Mouse (Mus musculus) liver, embryonic 12.5 days (tissue): Measurements from ENCODE around the gene Zcchc24. TPM values are rescaled to one million over a fixed set of nuclear protein-coding genes. Genes with fewer than 3 reads are reported as not detected.
A peak's percentile ranks its signal among the peaks of the same experiment; 100 is the strongest.

Experiments
- ATAC-seq: fragments of 200-750 bp; cut with Nextera tagmentation; 2 replicates; pipeline ENCODE4 v1.8.0; 2017; ENCODE audit warnings: moderate number of reproducible peaks, mild to moderate bottlenecking, moderate library complexity
- H3K27ac ChIP-seq: fragments of 300-500 bp; sonication (generic); 2 replicates; pipeline ENCODE4 v1.5.1; 2016; ENCODE audit warnings: mild to moderate bottlenecking
- H3K27me3 ChIP-seq: fragments of 300-500 bp; sonication (generic); replicated peaks from 2 replicates; pipeline ENCODE4 v1.6.1; 2016; ENCODE audit warnings: mild to moderate bottlenecking, moderate library complexity
- H3K36me3 ChIP-seq: fragments of 300-500 bp; sonication (generic); 2 replicates; pipeline ENCODE4 v1.6.1; 2016; ENCODE audit warnings: mild to moderate bottlenecking, moderate library complexity
- H3K4me1 ChIP-seq: fragments of 300-500 bp; sonication (generic); 2 replicates; pipeline ENCODE4 v1.6.1; 2016
- H3K4me2 ChIP-seq: fragments of 300-500 bp; sonication (generic); 2 replicates; pipeline ENCODE4 v1.6.1; 2016; ENCODE audit warnings: mild to moderate bottlenecking, moderate library complexity
- H3K4me3 ChIP-seq: fragments of 300-500 bp; sonication (generic); 2 replicates; pipeline ENCODE4 v1.5.1; 2016; ENCODE audit warnings: mild to moderate bottlenecking, moderate library complexity
- H3K9ac ChIP-seq: fragments of 300-500 bp; sonication (generic); 2 replicates; pipeline ENCODE4 v1.6.1; 2016; ENCODE audit warnings: mild to moderate bottlenecking, moderate library complexity
- H3K9me3 ChIP-seq: fragments of 300-500 bp; sonication (generic); replicated peaks from 2 replicates; pipeline ENCODE4 v1.6.1; 2016; ENCODE audit warnings: mild to moderate bottlenecking, moderate library complexity
- WGBS: fragments of 180-500 bp; shearing (Covaris S2); methylation state at CpG from one replicate; pipeline ENCODE4 v1.1.7; 2016; ENCODE audit not compliant: insufficient replicate concordance; 5-methylcytosine and 5-hydroxymethylcytosine counted together
- polyA plus RNA-seq: library from polyadenylated mRNA; unstranded; fragments of >200 nt; fragmentation: Nextera tagmentation; extraction: Ambion mirVana; gene quantifications from 2 replicates; pipeline ENCODE4 v1.2.1, GENCODE M21; 2016

Zcchc24 gene
- polyA plus RNA-seq, 1 experiment from 2014 or later: 6.9 TPM

DNA sequence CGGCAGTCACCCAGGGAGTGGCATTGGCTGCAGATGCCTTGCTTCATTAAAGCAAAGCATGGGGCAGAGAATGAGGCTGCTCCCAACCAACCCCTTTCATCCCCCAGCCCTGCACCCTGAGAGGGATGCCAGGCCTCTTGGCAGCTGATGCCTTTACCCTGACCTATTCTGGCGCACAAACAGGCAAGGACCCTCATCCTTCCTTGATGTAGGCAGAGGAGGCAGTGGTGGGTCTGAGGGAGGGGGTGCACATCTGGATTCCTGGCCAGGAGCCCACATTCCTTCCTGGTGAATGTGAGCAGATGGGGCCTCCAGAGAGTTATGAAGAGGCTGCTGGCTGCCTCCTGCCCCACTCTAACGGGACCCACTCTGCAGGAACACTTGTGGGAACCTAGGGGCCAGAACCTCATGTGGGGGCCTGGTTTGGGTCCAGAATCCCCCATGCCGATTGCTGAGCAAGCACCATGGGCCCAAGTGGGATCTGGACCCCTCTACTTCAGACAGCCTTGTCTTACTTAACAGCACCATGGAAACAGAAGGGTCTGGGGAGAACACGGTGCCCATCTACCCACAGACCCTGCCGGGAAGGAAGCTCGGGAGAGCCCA lies 12.4 kb downstream of the Zcchc24 start:
- 0 out of 2 replicates have a peak, but pooled peaks cover 15% of the 10 kb centered on the region for H3K36me3 ChIP-seq
- no peaks in the 10 kb centered on the region for H3K9me3 ChIP-seq
- no peaks in the 10 kb centered on the region for H3K27me3 ChIP-seq
- no peak overlapping the region for H3K4me3 ChIP-seq
- no peak overlapping the region for H3K9ac ChIP-seq
- ATAC-seq: no peak
- H3K4me1 ChIP-seq: peaks cover 16% of the 10 kb centered on the region
- H3K4me2 ChIP-seq: no peak overlapping the region
- H3K27ac ChIP-seq: no peak overlapping the region
- WGBS: 69% methylated on average over 7 of the region's 7 CpGs

DNA sequence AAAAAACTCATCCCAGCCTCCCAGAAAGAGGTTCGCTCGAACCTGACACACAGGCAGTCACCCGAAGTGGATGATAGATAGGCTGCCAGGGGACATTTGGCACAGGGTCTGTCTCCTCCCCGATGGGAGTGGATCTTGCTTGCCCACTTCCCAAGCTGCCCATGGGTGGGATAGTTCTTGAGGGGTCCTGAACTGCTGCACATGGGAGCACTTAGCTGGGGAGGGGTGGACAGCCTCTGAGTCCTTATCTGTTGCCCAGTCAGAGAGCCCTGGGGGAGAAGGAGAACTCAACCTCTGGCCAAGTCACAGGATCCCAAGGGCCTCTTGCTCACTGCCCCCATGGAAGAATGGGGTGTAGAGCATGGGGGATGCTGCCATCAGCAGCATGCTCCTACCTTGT lies 13.3 kb downstream of the Zcchc24 start:
- Histone ChIP-seq H3K9me3 (no peaks in the 10 kb centered on the region), H3K9ac (no peak overlapping the region), H3K36me3 (0 out of 2 replicates have a peak, but pooled peaks cover 15% of the 10 kb centered on the region), H3K4me1 (peaks cover 15% of the 10 kb centered on the region), H3K4me3 (no peak overlapping the region), H3K27ac (no peak overlapping the region), H3K27me3 (no peaks in the 10 kb centered on the region), H3K4me2 (no peak overlapping the region)
- no peak for ATAC-seq
- 64% methylated on average over 4 of the region's 4 CpGs for WGBS

DNA sequence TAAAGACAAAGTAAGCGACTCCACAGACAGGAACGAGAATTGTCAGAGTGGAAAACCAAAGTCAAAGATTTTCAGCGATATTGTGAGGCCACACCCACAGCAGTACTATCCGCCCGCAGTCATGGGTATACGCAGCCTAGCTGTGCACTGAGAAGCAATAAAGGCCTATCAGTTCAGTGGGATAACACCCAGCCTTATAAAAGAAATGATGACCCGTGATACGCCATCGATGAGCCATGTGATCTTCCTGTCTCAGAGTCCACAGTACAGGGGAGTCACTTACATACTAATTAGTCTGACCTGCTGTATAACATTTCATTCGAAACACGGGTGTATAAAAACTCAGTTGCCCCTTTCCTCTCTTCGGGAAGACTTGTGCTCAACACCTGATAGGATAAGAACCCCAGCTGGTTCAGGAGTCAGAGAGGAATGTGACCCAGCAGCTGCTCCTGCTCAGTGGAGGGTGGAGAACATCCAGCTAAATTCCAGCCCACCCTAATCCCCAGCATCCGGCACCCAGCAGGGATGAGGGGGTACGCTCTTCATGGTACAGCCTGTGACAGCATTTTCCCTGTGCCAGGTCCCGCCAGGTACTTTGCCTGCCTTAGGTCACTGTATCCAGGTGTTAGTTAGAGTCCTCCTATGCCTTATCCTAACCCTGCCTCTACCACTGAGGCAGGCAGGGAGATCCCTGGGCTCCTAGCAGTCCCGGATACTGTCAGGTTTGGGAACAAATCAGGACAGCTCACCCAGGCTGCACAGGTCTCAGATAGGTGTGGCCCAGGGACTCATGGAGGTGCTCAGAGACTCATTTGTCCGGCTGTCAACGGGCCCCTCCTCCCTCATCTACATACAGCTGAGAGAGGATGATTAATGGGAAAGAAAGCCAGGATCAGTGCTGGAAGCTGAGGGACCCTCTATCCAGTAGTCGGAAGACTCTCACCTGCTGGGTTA lies 14.0 kb downstream of the Zcchc24 start:
- peaks cover 15% of the 10 kb centered on the region; the same call in 1 of the 2 replicates for H3K36me3 ChIP-seq
- H3K27ac ChIP-seq: no peak overlapping the region
- H3K4me2 ChIP-seq: no peak overlapping the region
- no peak overlapping the region for H3K9ac ChIP-seq
- H3K4me3 ChIP-seq: no peak overlapping the region
- H3K27me3 ChIP-seq: no peaks in the 10 kb centered on the region
- H3K9me3 ChIP-seq: no peaks in the 10 kb centered on the region
- WGBS: 56% methylated on average over 19 of the region's 19 CpGs
- H3K4me1 ChIP-seq: peaks cover 12% of the 10 kb centered on the region
- no peak for ATAC-seq

DNA sequence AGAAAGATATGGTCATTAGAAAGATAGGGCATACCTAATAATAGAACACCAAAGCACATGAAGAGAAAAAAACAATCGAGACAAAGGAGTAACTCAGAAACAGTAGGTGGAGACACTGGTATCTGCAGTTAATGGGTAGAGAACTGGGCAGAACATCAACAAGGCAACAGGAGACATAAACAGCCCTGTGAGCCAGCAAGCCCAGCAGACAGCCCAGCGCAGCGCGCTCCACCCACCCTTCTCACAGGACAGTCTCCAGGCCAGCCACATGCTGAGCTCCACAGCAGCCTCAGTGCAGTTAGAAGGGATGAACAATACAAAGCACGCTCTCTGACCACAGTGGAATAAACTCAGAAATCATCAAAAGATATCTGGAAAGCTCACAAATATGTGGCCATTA lies 15.8 kb downstream of the Zcchc24 start:
- H3K4me1 ChIP-seq: peaks cover 8% of the 10 kb centered on the region; the same call in 1 of the 2 replicates
- WGBS: 67% methylated on average over 5 of the region's 5 CpGs
- H3K36me3 ChIP-seq: peaks cover 15% of the 10 kb centered on the region; the same call in 1 of the 2 replicates
- no peak overlapping the region for H3K27ac ChIP-seq
- H3K9ac ChIP-seq: no peak overlapping the region
- ATAC-seq: no peak
- no peak overlapping the region for H3K4me2 ChIP-seq
- no peaks in the 10 kb centered on the region for H3K27me3 ChIP-seq
- no peak overlapping the region for H3K4me3 ChIP-seq
- no peaks in the 10 kb centered on the region for H3K9me3 ChIP-seq

DNA sequence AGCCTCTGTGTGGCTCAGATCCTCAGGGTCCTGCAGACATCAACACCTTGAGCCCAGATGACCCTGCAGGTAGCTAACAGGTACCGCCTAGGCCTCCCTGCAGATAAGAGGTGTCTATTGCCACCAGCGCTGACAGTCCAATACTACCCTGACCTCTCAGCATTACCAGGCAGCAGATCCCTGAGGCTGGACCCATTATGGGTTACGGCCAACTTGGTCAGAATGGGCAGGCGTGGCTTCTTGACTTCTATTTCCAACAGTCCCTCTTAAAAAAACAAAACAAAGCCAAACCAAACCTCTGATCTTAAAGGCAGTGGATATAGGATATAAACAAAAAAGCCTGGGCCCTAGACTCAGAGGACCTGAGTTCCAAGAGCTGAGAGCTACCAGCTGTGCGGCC lies 17.8 kb downstream of the Zcchc24 start:
- Histone ChIP-seq H3K27me3 (no peaks in the 10 kb centered on the region), H3K27ac (no peak overlapping the region), H3K36me3 (peaks cover 17% of the 10 kb centered on the region; the same call in 1 of the 2 replicates), H3K9me3 (no peaks in the 10 kb centered on the region), H3K4me1 (peaks cover 14% of the 10 kb centered on the region), H3K4me2 (no peak overlapping the region), H3K4me3 (no peak overlapping the region), H3K9ac (no peak overlapping the region)
- WGBS: 72% methylated on average over 5 of the region's 5 CpGs
- no peak for ATAC-seq

DNA sequence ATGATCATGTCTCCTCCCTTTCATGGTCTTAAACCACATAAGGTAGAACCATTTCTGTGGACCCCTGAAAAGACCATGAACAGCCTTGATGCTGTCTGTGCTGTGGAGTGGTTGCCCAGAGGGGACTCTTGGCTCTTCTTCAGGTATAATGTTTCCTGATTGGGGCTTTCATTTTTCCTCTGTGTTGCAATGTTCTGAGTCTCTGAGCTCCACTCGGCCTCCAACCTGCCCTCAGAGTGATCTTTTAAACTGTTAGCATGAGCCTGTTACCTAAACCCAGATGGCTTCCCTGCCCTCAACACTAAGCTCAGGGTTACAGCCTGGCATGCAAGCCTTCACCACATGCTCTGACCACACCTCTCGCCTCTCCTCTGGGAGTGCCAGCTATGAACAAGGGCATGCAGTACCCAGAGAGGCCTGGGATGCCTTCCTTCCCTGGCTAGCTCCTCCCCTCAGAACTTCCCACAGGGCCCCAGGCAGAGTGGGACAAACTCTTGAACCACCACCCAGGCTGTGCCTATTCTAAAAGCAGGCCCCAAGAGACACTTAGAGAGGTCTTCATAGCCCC lies 18.3 kb downstream of the Zcchc24 start:
- no peaks in the 10 kb centered on the region for H3K9me3 ChIP-seq
- H3K36me3 ChIP-seq: peaks cover 14% of the 10 kb centered on the region; the same call in 1 of the 2 replicates
- H3K27me3 ChIP-seq: no peaks in the 10 kb centered on the region
- H3K4me2 ChIP-seq: no peak overlapping the region
- 58% methylated on average over 2 of the region's 2 CpGs for WGBS
- H3K27ac ChIP-seq: no peak overlapping the region
- peaks cover 20% of the 10 kb centered on the region for H3K4me1 ChIP-seq
- H3K4me3 ChIP-seq: no peak overlapping the region
- no peak overlapping the region for H3K9ac ChIP-seq
- ATAC-seq: no peak

DNA sequence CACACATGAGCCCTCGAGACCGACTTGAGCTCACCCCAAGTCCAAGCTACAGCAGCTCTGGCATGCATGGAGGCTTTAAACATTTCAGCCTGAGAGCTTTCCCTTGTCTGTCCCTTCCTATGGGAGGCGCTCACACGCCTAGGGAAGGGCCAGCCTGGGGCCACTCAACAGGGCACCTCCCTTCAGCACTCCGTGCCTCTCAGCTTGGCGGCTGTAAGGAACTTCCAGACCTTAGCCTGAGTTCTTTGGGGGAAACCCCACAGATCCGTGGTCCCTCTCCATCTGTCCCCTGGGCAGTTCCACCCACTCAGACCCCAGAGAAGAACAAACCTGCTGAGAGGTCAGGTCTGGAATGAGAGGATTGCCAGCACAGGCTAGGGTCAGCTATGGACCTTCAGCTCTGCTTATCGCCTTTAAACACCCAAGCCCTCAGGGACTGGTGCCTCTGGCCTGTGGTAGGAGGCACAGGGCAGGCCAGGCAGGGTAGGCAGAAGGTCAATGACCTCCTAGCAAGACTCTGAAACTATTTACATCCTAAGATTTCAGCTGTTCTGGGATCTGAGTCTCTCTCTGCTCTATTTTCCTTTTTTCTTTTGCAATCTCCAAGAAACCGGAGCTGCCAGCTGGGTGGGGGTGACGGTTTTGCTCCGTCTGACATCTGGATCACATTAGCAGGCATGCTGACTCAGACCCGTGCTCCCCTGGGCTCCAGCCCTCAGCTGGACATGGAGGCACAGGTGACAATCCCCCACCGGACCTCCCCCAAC lies 19.5 kb downstream of the Zcchc24 start:
- H3K9ac ChIP-seq: no peak overlapping the region
- no peak for ATAC-seq
- H3K4me1 ChIP-seq: peaks cover 27% of the 10 kb centered on the region
- H3K4me3 ChIP-seq: no peak overlapping the region
- no peaks in the 10 kb centered on the region for H3K9me3 ChIP-seq
- no peaks in the 10 kb centered on the region for H3K27me3 ChIP-seq
- 49% methylated on average over 13 of the region's 13 CpGs for WGBS
- no peak overlapping the region for H3K4me2 ChIP-seq
- peaks cover 7% of the 10 kb centered on the region; the same call in 1 of the 2 replicates for H3K36me3 ChIP-seq
- H3K27ac ChIP-seq: no peak overlapping the region

DNA sequence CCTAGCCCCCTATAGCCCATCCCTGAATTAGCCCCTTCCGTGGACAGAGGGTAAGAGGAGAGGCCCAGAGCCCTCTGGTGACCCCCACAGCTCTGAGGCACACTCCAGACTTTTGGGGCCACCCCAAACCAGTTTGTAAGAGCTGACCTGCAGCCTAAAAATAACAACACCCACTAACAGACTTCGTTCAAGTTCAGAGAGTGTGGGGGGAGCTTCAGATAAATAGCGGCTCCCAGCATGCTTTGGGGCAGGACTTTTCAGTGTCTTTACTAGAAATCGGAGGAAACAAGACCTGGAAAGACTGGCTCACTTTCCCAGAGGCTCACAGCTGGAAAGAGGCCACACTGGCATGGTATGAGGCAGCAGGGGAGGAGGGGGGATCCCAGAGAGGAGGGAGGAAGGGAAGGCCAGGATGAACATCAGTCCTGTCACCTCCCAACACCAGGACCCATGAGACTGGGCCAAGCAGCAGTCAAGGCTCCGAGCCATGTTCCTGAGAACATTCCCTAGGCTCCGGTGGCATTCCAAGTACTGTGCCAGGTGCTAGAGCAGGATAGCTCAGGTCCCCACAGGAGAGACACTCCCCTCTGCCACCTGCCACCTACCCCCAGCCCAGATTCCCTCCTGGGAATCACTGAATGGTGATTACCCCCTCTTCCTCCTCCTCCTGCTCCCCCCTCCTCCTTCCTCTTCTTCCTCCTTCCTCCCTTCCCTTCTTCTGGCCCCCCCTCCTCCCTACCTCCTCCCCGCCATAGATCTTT lies 20.7 kb downstream of the Zcchc24 start:
- WGBS: 52% methylated on average over 7 of the region's 7 CpGs
- Histone ChIP-seq H3K36me3 (peaks cover 7% of the 10 kb centered on the region; the same call in 1 of the 2 replicates), H3K4me2 (no peak overlapping the region), H3K4me1 (peaks cover 32% of the 10 kb centered on the region), H3K4me3 (no peak overlapping the region), H3K9me3 (no peaks in the 10 kb centered on the region), H3K9ac (no peak overlapping the region), H3K27me3 (0 out of 2 replicates have a peak, but pooled peaks cover 4% of the 10 kb centered on the region), H3K27ac (no peak overlapping the region)
- ATAC-seq: no peak

DNA sequence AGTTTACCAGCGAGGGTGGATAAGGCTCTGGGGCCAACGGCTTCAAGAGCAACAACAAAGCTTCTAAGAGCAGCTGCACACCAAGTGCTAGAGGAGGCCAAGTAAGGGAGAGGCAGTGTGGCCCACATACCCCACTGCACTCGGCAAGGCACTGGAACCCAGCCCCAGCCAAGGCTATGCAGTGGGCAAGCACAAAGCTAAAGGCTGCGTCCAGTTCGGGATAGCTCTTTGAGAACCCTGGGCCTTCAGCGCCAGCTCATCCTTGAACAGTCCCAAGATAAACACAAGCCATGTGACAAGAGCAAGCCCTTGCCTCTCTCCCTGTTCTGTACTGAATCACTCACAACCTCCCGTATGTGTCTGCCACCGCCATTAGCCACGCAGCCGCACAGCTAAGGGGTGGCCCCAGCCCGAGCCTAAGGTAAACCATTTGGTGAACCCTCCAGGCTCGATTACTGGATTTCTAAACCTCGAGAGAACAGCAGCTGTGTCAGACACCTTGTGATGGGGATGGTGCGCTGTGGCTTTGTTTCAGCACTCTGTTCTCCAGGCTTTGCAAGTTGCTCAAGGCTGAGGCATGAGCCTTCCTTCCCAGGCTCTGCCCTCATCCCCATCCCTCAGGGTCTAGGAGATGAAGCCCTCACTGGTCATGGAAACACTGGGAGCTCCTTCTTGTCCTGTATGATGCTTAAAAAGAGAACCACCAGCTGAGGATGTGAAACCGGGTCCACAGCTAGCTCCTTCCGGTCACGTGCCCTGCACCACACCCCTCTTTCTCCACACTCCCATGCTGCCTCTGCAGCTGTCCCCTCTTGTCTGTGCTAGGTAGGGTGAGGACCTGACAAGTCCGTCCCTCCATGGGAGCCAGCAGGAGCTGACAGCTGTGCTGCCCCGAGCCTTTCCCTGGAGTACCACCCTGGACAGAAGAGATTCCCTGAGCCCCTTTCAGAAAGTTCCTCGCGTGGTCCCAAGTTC lies 21.6 kb downstream of the Zcchc24 start:
- Histone ChIP-seq H3K4me1 (peaks cover 33% of the 10 kb centered on the region), H3K9me3 (no peaks in the 10 kb centered on the region), H3K27me3 (0 out of 2 replicates have a peak, but pooled peaks cover 4% of the 10 kb centered on the region), H3K9ac (no peak overlapping the region), H3K4me3 (no peak overlapping the region), H3K36me3 (peaks cover 5% of the 10 kb centered on the region; the same call in 1 of the 2 replicates), H3K27ac (no peak overlapping the region), H3K4me2 (no peak overlapping the region)
- 66% methylated on average over 21 of the region's 21 CpGs for WGBS
- ATAC-seq: no peak

DNA sequence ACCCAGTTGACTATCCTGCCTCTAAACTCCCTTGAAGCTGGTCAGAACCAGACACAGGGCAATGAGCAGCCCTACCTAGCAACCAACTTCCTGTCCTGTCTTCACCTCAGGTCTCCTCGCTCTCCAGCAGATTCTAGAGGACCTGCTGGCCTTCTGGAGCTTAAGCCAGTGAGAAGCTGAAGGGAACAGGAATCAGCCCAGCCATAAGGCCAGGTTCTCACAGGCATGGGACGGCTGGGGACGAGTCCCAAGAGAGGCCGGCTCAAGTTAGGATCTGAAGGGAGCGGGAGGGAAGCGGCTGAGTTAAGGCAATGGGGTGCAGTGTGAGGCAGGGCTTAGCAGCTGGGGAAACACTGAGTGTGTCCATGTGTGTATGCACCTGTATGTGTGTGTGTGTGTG lies 22.5 kb downstream of the Zcchc24 start:
- Histone ChIP-seq H3K4me1 (peaks cover 33% of the 10 kb centered on the region), H3K9me3 (no peaks in the 10 kb centered on the region), H3K27me3 (0 out of 2 replicates have a peak, but pooled peaks cover 4% of the 10 kb centered on the region), H3K9ac (no peak overlapping the region), H3K4me2 (no peak overlapping the region), H3K36me3 (peaks cover 2% of the 10 kb centered on the region; the same call in 1 of the 2 replicates), H3K4me3 (no peak overlapping the region), H3K27ac (peak overlapping the region; percentile 38; the same call in 1 of the 2 replicates)
- 82% methylated on average over 6 of the region's 6 CpGs for WGBS
- no peak for ATAC-seq
